Mouse (Mus musculus) neutrophil, adult 5-6 weeks (primary cell): ENCODE measurements around the gene Tmem251. TPM values are rescaled to one million over a fixed set of nuclear protein-coding genes. Genes with fewer than 3 reads are reported as not detected.

Experiments
- ATAC-seq: fragments of 151-379, 151-347 bp; 2 replicates; pipeline ENCODE4 v1.8.0; 2017; ENCODE audit warnings: mild to moderate bottlenecking, moderate TSS enrichment; ENCODE audit not compliant: insufficient number of reproducible peaks, poor library complexity, low FRiP score, severe bottlenecking; ENCODE audit errors: extremely low read depth
- total RNA-seq: library from RNA; stranded (forward); fragments of 200-1000 nt; gene quantifications from 2 replicates; pipeline ENCODE4 v1.2.3, GENCODE M21; 2017

The Tmem251 gene
- 11.2 and 13.4 TPM in 2 replicates for total RNA-seq

DNA sequence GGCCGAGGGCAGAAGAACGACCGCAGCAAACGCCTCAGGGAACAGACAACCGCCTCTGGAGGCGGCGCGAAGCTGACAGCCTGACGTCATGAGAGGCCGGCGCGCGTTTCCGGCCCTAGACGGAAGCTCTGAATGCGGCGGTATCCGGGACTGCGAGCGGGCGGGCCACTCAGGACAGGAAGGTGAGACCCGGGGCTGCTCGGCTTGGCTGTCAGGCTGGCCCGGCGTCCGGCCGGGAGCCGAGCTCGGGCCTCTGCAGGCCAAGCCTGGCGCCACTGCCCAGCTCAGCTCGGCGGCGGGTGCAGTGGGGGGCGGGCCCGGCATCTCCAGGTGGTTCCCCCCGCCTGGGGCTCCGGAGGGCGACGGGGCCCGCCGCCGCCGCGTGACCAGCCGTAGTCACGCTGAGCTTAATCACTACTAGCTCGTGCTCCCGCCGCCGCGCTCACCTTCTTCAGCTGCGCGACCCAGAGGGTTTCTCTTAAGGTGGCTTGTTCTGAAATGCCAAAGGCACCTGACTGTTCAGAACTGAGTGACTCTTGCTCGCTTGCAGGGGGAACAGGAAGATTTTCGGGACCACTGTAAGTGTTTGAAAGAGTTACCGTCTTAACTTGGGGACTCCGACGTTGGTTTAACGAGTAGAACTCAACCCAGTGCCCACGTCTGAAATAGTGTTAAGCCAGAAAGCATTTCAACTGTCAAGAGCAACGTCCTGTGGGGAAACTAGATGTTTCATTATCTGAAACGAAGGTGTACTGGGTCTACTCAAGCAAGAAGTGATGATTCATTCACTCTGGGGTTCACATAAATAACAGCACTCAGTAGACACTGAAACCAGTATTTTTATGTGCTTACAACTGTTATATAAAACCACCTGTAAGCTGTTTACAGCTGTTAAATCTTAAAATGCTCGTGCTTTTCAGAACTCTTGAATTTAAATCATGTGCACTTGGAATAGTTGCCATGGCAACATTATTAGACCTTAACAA is at the start of gene Tmem251, which contains the start of gene Moap1:
Tmem251 (plus strand) TSS at position 174 of the 986 bp plus-strand sequence.
Moap1 (minus strand) TSS at position 73 of the 986 bp plus-strand sequence.
- peak; percentile 92 for ATAC-seq

- ATAC-seq: no peak
These were observed 48.0 kb upstream of the Tmem251 start for GRCm38 (mm10) chr12:102695369-102696239.

- ATAC-seq: no peak
These were observed 46.8 kb upstream of the Tmem251 start for GRCm38 (mm10) chr12:102696635-102697354.

DNA sequence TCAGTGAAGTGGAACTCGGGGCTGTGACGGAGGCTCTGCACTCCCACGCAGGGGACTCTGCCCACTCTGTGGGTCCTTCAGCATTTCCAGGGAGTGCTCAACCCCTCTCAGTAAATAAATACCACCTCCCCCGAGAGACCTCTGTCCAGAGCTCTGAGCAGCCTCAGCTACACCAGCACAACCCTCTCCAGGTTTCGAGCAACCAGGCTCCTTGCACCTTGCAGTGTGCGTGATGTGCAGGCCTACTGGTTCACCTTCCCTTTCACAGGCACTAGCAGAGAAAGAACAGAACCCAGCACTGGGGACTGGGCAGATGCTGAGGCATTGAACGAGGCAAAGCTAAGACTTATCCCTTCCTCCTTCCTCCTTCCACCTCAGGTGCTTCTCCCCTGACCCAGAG is 46.2 kb upstream of the Tmem251 start:
- no peak for ATAC-seq

DNA sequence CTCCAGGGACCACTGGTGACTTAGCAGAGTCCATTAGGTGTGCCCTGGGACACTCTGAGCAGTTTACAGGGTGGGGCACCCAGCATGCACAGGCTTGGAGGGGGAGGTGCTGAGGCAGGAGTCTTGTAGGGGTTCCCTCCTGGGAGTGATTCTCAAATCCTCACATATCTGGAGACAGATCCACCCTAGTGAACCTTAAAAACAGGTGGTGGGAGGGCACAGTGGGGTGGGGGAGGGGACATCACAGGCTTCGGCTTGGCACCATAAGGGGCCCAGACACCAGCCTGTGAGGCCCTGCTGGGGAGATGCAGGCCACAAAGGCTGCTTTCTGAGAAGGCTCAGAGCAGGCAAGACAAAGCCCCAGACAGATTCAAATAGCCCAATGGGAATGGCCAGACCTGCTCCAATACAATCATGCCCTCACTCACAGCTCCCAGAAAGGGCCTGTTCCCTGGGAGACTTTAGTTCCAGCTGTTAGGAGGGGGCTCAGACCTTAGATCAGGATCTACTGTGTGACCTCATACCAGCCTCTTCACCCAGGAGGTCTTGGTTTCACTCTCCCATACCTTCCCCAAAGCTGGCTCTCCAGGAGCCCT is 45.4 kb upstream of the Tmem251 start:
- no peak for ATAC-seq

DNA sequence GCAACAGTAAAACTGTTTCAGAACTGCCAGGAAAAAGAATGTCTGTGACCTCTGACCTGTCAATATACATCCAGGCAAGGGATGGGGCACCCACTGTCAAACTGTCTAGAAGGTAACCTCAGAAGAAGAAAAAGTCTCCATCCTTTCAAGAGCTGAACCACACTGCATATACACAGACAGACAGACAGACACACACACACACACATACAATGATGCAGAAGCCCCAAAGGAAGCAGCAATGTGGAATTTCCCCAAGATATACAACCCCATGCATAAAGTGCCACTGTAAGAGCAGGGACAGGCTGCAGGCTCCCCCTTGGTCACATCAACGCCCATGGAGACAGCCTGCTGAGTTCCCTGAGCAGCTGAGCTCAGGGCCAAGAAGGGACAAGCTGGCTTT is 44.4 kb upstream of the Tmem251 start:
- no peak for ATAC-seq

- ATAC-seq: no peak
These were observed 43.1 kb upstream of the Tmem251 start for GRCm38 (mm10) chr12:102700453-102700852.

DNA sequence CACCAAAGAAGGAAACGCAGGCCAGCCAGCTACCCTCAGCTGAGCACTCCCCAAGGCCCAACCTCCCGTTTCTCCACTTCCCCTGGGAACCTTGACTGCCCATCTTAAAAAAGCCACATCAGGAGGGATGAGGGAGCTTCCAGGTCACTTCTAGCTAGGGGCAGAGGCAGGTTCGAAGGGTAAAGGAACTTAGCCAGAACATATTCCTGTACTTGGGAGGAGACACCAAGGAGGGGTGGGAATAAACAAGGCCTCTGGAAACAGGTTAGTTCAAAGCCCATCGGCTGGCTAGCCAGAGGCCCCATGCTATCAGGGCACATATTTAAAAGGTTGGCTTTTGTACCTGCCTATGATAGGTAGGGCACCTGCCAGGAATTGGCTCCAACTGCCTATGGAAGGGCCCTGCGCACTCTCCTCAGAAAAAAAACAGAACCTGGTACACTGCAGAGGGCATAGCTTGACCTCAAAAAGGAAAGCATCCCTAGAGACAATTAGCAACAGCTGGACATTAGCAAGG is 41.8 kb upstream of the Tmem251 start:
- ATAC-seq: no peak

- peak; percentile 23; the same call in 1 of the 2 replicates for ATAC-seq
These were observed 41.0 kb upstream of the Tmem251 start for GRCm38 (mm10) chr12:102702356-102703110.

GRCm38 (mm10) chr12:102703111-102703412 is 40.5 kb upstream of the Tmem251 start:
- ATAC-seq: no peak

GRCm38 (mm10) chr12:102703441-102703840 is 40.1 kb upstream of the Tmem251 start:
- no peak for ATAC-seq

- no peak for ATAC-seq
These were observed 39.6 kb upstream of the Tmem251 start for GRCm38 (mm10) chr12:102703921-102704408.

GRCm38 (mm10) chr12:102704457-102705198 is 38.9 kb upstream of the Tmem251 start, which contains the start of gene Itpk1:
Gene Itpk1 (minus strand): TSS chr12:102704930.
- no peak; the same call in 1 of the 2 replicates for ATAC-seq

DNA sequence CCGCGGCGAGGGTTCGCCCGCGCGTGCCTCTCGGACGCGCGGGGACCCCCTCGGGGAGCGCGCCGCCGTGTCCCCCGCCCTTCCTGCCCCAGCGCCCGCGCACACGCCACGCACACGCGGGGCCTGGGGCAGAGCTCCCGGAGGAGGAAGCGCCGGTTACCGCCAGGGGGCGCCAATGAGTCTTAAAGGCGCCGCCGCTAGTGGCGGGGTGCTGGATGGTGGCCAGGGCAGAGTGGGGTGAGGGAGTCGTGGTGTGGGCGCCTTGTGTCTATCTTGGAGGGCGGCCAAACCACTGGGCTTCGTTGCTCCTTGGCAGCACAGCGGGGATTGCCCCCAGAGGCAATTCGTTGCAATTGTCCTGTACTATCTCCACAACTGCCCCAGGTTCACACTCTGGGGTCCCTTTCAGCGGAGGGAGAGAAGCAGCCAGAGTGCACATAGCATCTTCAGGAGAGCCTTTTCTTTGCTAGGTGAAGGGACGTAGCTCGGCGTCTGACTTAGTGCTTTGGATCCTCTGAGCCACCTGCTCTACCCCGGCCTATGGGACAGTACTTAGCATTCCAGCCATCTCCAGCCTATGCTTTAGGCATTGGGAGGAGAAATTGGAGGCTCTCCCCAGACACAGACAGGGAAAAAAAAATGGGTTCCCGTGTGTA is 38.2 kb upstream of the Tmem251 start:
- ATAC-seq: peak; percentile 74

GRCm38 (mm10) chr12:102705906-102706640 is 37.5 kb upstream of the Tmem251 start:
- no peak for ATAC-seq
